Mouse (Mus musculus) MEL (cell line): ENCODE measurements around the gene Tmem255b.

ENCODE experiments used
- CTCF ChIP-seq, 3 experiments: IDR thresholded peaks in 2 of 3; conservative IDR thresholded peaks in 1 of 3; 2 replicates each; pipeline ENCODE4 v1.5.1; 2011 to 2012; ENCODE audit warnings: low read length in 3 of 3, low read depth in 2 of 3, mild to moderate bottlenecking in 2 of 3, improper control_type of control experiment in 1 of 3, inconsistent platforms in 1 of 3, mixed read lengths in 1 of 3, moderate library complexity in 1 of 3; ENCODE audit not compliant: control insufficient read depth in 1 of 3, insufficient read depth in 1 of 3, poor library complexity in 1 of 3, severe bottlenecking in 1 of 3
- KAT2A ChIP-seq: conservative IDR thresholded peaks from 2 replicates; pipeline ENCODE4 v1.6.1; 2012; ENCODE audit warnings: low read depth, low read length, improper control_type of control experiment, inconsistent platforms
- MYB ChIP-seq: IDR thresholded peaks from 2 replicates; pipeline ENCODE4 v1.6.1; 2011; ENCODE audit warnings: mild to moderate bottlenecking, low read depth, low read length, improper control_type of control experiment
- POLR2A ChIP-seq, 2 experiments: IDR thresholded peaks; 2 replicates each; pipeline ENCODE4 v1.6.1; 2011 to 2012; ENCODE audit warnings: low read length in 2 of 2, mild to moderate bottlenecking in 2 of 2, control low read depth in 1 of 2, improper control_type of control experiment in 1 of 2, low read depth in 1 of 2, moderate library complexity in 1 of 2; ENCODE audit not compliant: control insufficient read depth in 1 of 2, insufficient read depth in 1 of 2, poor library complexity in 1 of 2
- TBP ChIP-seq: IDR thresholded peaks from 2 replicates; pipeline ENCODE4 v1.8.0; 2011; ENCODE audit warnings: low read depth, low read length, improper control_type of control experiment
- ZKSCAN1 ChIP-seq: IDR thresholded peaks from 2 replicates; pipeline ENCODE4 v1.6.1; 2012; ENCODE audit warnings: low read depth, mild to moderate bottlenecking, inconsistent platforms, low read length, improper control_type of control experiment, moderate library complexity

DNA sequence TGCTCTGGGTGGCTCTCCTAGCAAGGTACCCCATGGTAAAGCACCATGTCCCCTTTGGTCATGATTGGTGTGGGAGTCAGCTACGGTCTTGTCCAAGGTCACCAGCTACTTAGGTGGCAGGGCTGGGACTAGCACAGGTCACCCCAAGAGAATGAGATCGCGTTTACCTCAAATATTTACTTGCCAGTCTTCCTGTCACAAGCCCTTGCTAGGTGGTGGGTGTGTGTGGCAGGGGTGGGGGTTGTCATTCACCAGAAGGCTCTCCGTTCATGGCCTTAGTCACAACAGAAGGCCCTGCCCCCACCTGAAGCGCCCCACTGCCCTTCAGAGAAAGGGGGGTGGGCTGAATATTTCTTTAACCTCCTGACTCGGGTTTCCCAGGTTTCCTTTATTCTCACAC lies 31.5 kb upstream of the Tmem255b start:
- TF ChIP-seq CTCF (IDR thresholded peaks at IDR 0.05 in 2 of 3, conservative IDR thresholded peaks at IDR 0.05 in 1 of 3; ENCODE audit: control insufficient read depth in 1 of 3, insufficient read depth in 1 of 3, low read depth in 2 of 3, low read length in 3 of 3, poor library complexity in 1 of 3, severe bottlenecking in 1 of 3), result no peak
- TF ChIP-seq POLR2A (IDR thresholded peaks at IDR 0.05; ENCODE audit: control insufficient read depth in 1 of 2, insufficient read depth in 1 of 2, low read depth in 1 of 2, low read length in 2 of 2, poor library complexity in 1 of 2), result no peak
- TF ChIP-seq MYB, result no peak
- TF ChIP-seq TBP, result no peak
- TF ChIP-seq KAT2A, result no peak
- TF ChIP-seq ZKSCAN1, result no peak
